Mouse (Mus musculus) C2C12 (cell line): ENCODE data around the gene Pccb.

Experiments
- CEBPB ChIP-seq: IDR thresholded peaks from one replicate; pipeline ENCODE4 v1.6.1; 2011; ENCODE audit warnings: low read depth, mild to moderate bottlenecking, control low read depth, moderate library complexity
- CTCF ChIP-seq: IDR thresholded peaks from one replicate; pipeline ENCODE4 v1.5.1; 2011; ENCODE audit not compliant: control insufficient read depth, insufficient read depth, insufficient read length
- USF1 ChIP-seq: IDR thresholded peaks from one replicate; pipeline ENCODE4 v1.6.1; 2011; ENCODE audit warnings: low read depth, mild to moderate bottlenecking, control low read depth, moderate library complexity

- no peak for TF ChIP-seq CTCF
- no peak for TF ChIP-seq USF1
- no peak for TF ChIP-seq CEBPB
These were observed 40.8 kb downstream of the Pccb start for GRCm38 (mm10) chr9:100993937-100994336.
